Mouse (Mus musculus) megakaryocyte, embryonic 14.5 days (primary cell): ENCODE measurements around the gene Ctsd. TPM values are rescaled to one million over a fixed set of nuclear protein-coding genes. Genes with fewer than 3 reads are reported as not detected.
"Not testable (repeated sequence)": the region's sequence is repeated elsewhere in the genome, so short reads cannot be mapped to it uniquely, and the experiment has no call there.

Experiments used
- H3K27me3 ChIP-seq: replicated peaks from 2 replicates; pipeline ENCODE3; 2012; ENCODE audit warnings: inconsistent platforms
- H3K36me3 ChIP-seq: replicated peaks from 2 replicates; pipeline ENCODE3; 2012; ENCODE audit warnings: low read length, inconsistent platforms, mixed read lengths
- H3K4me1 ChIP-seq: 2 replicates; pipeline ENCODE4 v1.6.1; 2012; ENCODE audit warnings: inconsistent platforms
- H3K4me3 ChIP-seq: replicated peaks from 2 replicates; pipeline ENCODE3; 2012; ENCODE audit warnings: moderate library complexity, mild to moderate bottlenecking, inconsistent platforms
- H3K9me3 ChIP-seq: 2 replicates; pipeline ENCODE4 v1.6.1; 2012; ENCODE audit warnings: inconsistent platforms
- FLI1 ChIP-seq: IDR thresholded peaks from 2 replicates; pipeline ENCODE4 v1.6.1; 2012; ENCODE audit warnings: low read length, inconsistent platforms, mixed read lengths
- GATA1 ChIP-seq: IDR thresholded peaks from 3 replicates; pipeline ENCODE4 v1.6.1; 2012; ENCODE audit warnings: mixed read lengths, low read length, inconsistent platforms, borderline replicate concordance
- polyA plus RNA-seq: library from polyadenylated mRNA; stranded (reverse); fragments of >175 nt; gene quantifications from 2 replicates; pipeline ENCODE4 v1.2.3, GENCODE M21; 2012; ENCODE audit warnings: low replicate concordance; ENCODE audit not compliant: insufficient read depth

Gene Ctsd
- polyA plus RNA-seq, 1 experiment = 816 TPM

GRCm38 (mm10) chr7:142421826-142422225 is 34.0 kb upstream of the Ctsd start:
- Histone ChIP-seq H3K4me1 (peaks cover 58% of the 10 kb centered on the region), H3K36me3 (no peaks in the 10 kb centered on the region), H3K27me3 (peaks cover 2% of the 10 kb centered on the region), H3K9me3 (peaks cover 9% of the 10 kb centered on the region; the same call in 1 of the 2 replicates), H3K4me3 (no peak overlapping the region)
- no peak for TF ChIP-seq GATA1
- TF ChIP-seq FLI1 = no peak

DNA sequence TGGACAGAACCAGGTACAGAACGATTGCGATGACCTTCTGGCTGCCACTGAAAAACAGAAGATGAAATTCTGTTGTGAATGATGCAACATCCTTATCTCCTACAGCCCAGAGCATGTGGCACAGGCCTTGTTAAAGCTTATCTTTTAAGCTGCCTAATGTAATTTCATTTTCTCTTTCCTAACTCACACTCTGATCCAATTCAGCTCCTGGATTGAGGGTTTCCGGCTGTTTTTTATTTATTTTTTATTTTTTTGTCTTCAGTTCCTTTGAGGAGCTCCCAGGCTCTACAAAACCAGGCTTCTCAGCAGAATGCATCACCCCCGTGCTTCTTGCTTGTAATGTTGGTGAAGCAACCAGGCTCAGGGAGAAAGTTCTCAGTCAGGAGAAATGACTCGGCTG is 32.0 kb upstream of the Ctsd start:
- peaks cover 49% of the 10 kb centered on the region for H3K4me1 ChIP-seq
- H3K36me3 ChIP-seq = no peaks in the 10 kb centered on the region
- H3K4me3 ChIP-seq = peak overlapping the region; percentile 48
- H3K27me3 ChIP-seq = peaks cover 2% of the 10 kb centered on the region
- TF ChIP-seq FLI1 (no peak), GATA1 (peak; percentile 52; the same call in 1 of the 3 replicates)
- H3K9me3 ChIP-seq = peaks cover 9% of the 10 kb centered on the region; the same call in 1 of the 2 replicates

DNA sequence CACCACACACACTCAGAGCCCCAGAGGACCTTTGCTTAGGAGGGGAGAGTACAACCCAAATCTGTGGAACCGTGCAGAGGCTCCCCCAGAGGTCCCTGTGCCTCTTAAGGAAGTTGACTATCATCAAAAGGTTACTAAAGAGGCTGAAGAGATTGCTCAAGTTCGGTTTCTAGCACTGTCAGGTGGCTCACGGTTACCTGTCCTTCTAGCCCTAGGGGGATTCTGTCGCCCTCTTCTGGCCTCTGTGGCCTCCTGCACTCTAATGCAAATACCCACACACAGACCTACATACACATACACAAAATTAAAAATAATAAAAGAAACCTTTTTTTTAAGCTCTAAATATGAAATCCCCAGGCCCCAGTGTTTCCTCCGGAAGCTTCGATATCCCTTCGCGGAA is 30.8 kb upstream of the Ctsd start:
- TF ChIP-seq FLI1 = no peak
- no peak for TF ChIP-seq GATA1
- Histone ChIP-seq H3K4me1 (peaks cover 44% of the 10 kb centered on the region), H3K4me3 (no peak overlapping the region), H3K36me3 (no peaks in the 10 kb centered on the region), H3K27me3 (peaks cover 4% of the 10 kb centered on the region), H3K9me3 (peaks cover 9% of the 10 kb centered on the region; the same call in 1 of the 2 replicates)

DNA sequence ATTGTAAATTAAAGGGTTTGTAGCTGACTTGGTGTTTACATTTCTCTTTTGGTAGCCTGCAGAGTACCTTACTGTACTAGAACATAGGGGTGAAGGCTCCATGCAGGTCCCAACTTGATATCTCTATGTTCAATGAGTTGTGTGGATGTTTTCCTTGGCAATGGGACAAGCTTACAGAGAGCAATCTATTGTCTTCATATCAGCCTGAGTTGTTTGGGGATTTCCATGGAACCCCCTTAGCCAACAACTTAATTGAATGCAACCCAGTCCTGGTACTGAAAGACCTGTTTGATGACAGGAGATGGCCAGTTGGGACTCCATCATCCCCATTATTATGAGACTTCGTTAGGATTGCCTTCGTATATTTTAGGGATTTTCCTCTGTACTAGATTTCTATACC is 30.2 kb upstream of the Ctsd start:
- Histone ChIP-seq H3K4me3 (no peak overlapping the region), H3K4me1 (peaks cover 37% of the 10 kb centered on the region), H3K36me3 (no peaks in the 10 kb centered on the region), H3K9me3 (peaks cover 2% of the 10 kb centered on the region; the same call in 1 of the 2 replicates), H3K27me3 (peaks cover 4% of the 10 kb centered on the region)
- TF ChIP-seq FLI1 (no peak), GATA1 (no peak)

DNA sequence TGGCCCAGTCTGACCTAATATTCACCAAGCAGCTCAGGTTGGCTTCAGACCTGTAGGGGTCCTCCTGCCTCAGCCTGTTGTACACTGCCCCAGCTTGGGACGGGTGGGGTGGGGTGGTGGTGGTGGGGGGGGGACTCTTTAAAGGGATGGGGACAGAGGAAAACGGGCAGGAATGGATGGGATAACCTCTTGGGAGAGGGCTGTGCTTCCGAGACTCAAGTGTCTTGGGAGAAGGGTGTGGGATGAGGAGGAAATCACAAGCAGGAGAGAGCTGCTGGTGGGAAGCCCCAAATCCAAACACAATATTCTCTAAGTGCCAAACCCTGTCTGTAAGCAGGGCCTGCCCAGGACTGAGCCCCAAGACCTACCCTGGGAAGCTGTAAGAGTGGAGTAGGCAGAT is 28.4 kb upstream of the Ctsd start:
- no peak overlapping the region for H3K4me3 ChIP-seq
- H3K4me1 ChIP-seq = peaks cover 19% of the 10 kb centered on the region
- H3K36me3 ChIP-seq = no peaks in the 10 kb centered on the region
- TF ChIP-seq FLI1 (no peak), GATA1 (no peak)
- peaks cover 2% of the 10 kb centered on the region; the same call in 1 of the 2 replicates for H3K9me3 ChIP-seq
- H3K27me3 ChIP-seq = peaks cover 4% of the 10 kb centered on the region

GRCm38 (mm10) chr7:142415314-142415713 is 27.5 kb upstream of the Ctsd start:
- Histone ChIP-seq H3K4me1 (peaks cover 14% of the 10 kb centered on the region), H3K9me3 (peaks cover 4% of the 10 kb centered on the region; the same call in 1 of the 2 replicates), H3K36me3 (no peaks in the 10 kb centered on the region), H3K27me3 (peaks cover 4% of the 10 kb centered on the region), H3K4me3 (no peak overlapping the region)
- TF ChIP-seq GATA1 (no peak), FLI1 (no peak)

- Histone ChIP-seq H3K36me3 (no peaks in the 10 kb centered on the region), H3K4me3 (no peak overlapping the region), H3K4me1 (peaks cover 13% of the 10 kb centered on the region), H3K9me3 (0 out of 2 replicates have a peak, but pooled peaks cover 2% of the 10 kb centered on the region), H3K27me3 (peaks cover 4% of the 10 kb centered on the region)
- TF ChIP-seq FLI1 (no peak), GATA1 (no peak)
These were observed 25.4 kb upstream of the Ctsd start for GRCm38 (mm10) chr7:142413285-142413684.

DNA sequence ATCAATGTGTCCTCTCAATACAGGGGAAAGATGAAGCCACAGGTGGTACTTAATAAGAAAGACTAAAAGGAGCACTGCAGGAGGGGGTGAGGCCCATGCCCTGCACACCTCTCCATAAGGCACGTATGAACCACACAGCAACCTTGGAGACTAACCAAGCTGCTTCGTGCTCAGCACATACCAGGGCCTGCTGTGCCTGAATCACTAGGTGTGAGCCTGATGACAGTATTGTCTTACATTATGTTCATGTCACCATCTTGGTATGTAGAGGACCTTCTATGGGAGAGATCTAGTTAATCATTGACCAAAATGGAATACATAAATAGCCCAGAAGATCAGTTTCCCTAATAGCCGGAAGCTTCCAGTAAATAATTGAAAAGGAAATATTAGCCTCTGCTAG is 21.8 kb upstream of the Ctsd start:
- Histone ChIP-seq H3K4me1 (peaks cover 23% of the 10 kb centered on the region), H3K4me3 (no peak overlapping the region), H3K27me3 (peaks cover 2% of the 10 kb centered on the region), H3K36me3 (no peaks in the 10 kb centered on the region), H3K9me3 (0 out of 2 replicates have a peak, but pooled peaks cover 2% of the 10 kb centered on the region)
- TF ChIP-seq FLI1 (no peak), GATA1 (no peak)

- Histone ChIP-seq H3K27me3 (no peaks in the 10 kb centered on the region), H3K4me3 (no peak overlapping the region), H3K4me1 (peaks cover 32% of the 10 kb centered on the region), H3K9me3 (0 out of 2 replicates have a peak, but pooled peaks cover 2% of the 10 kb centered on the region), H3K36me3 (no peaks in the 10 kb centered on the region)
- no peak for TF ChIP-seq GATA1
- TF ChIP-seq FLI1 = no peak
These were observed 20.8 kb upstream of the Ctsd start for GRCm38 (mm10) chr7:142408686-142409085.

- TF ChIP-seq GATA1 (no peak), FLI1 (no peak)
These were observed 20.1 kb upstream of the Ctsd start for GRCm38 (mm10) chr7:142407935-142408334.

GRCm38 (mm10) chr7:142405134-142405533 is 17.3 kb upstream of the Ctsd start:
- peaks cover 59% of the 10 kb centered on the region for H3K4me1 ChIP-seq
- H3K4me3 ChIP-seq, H3K27me3 ChIP-seq, H3K36me3 ChIP-seq, H3K9me3 ChIP-seq: not testable (repeated sequence)

More at GRCm38 (mm10) chr7:142407935-142408334, 20.1 kb upstream of the Ctsd start:
- Histone ChIP-seq H3K9me3 (0 out of 2 replicates have a peak, but pooled peaks cover 2% of the 10 kb centered on the region), H3K4me3 (no peak overlapping the region), H3K36me3 (no peaks in the 10 kb centered on the region), H3K27me3 (no peaks in the 10 kb centered on the region), H3K4me1 (peaks cover 40% of the 10 kb centered on the region)
